Mouse (Mus musculus) lung, adult 18-20 months (tissue): ENCODE data around the gene D330020A13Rik.
"Not testable (repeated sequence)": the region's sequence is repeated elsewhere in the genome, so short reads cannot be mapped to it uniquely, and the experiment has no call there.

Source experiments
- DNase-seq, 2 experiments: peaks; one replicate each; pipeline ENCODE4 v3.0.0; 2022; ENCODE audit warnings: mixed read lengths in 2 of 2

D330020A13Rik gene

DNA sequence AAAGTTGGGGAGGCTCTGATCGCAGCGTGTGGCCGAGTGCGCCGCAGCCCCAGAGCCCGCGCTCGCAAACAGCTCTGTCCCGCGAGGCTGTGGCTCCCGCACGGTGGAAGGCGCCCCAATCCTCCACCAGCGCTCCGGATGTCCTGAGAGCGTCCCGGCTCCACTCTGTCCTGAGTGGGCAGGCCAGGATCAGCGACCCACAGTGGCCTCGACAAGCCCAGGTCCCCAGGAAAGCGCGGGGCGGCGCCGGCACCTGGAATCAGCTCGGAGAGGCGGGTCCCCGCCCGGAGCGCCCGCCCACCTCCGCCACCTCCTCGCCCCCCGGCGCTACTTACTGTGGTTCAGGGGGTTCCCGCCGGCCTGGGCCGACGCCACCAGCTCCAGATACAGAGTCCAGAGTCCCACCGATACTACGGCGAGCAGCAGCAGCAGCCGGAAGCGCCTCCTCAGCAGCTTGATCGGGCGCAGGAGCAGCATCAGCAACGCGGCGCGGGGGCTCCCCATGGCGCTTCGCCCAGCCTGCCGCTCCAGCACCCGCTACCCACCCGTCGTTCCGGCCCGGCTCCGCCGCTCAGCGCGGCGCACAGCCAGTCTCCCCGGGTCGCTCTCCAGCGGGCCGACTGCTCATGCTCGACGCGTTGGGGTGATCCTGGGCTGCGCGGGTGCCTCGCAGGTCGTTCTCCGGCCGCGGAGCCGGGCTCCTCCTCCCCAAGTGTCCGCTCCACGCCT lies at the start of gene D330020A13Rik, which contains the start of gene B4galnt3:
Gene D330020A13Rik (plus strand): TSS at position 309 of the 729 bp plus-strand sequence.
Gene B4galnt3 (minus strand): TSS at position 504 of the 729 bp plus-strand sequence.
- peak; percentile 6 to 13 for DNase-seq

DNA sequence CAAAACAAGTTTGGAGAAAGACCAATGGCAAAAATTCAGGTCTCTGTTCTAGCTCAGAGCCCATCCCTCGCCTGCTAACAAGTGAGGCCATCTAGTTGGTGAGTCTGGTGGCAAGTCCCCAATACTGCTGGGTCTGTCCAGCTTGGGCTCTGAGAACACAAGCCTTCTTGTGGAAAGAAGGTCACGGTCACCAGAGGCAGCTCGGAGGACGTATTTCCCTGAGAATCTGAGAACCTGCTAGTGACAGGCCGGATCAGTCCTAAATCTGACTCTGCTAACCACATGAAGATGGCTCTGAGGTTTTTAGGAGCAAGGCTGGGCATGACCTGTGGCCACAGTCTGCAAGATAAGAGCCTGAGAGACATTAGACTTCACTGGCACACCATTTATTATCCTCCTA lies 47.5 kb upstream of the D330020A13Rik start:
- no peak for DNase-seq

- no peak for DNase-seq
These were observed 44.3 kb upstream of the D330020A13Rik start for GRCm38 (mm10) chr6:120249831-120250230.

- no peak for DNase-seq
These were observed 43.2 kb upstream of the D330020A13Rik start for GRCm38 (mm10) chr6:120251010-120251409.

DNA sequence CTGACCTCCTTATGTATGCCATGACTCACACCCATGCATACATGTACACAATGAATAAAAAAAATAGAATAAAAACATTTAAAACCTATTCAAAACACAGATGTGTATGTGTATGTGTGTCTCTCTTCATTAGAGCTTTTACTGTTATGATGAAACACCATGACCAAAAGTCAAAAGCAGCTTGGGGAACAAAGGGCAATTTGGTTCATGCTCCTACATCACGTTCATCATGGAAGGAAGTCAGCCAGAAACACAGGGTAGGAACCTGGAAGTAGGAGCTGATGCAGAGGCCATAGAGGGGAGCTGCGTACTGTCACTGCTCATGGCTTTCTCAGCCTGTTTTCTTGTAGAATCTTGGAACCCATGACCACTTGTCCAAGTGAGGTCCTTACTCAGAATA lies 41.4 kb upstream of the D330020A13Rik start:
- no peak for DNase-seq

DNA sequence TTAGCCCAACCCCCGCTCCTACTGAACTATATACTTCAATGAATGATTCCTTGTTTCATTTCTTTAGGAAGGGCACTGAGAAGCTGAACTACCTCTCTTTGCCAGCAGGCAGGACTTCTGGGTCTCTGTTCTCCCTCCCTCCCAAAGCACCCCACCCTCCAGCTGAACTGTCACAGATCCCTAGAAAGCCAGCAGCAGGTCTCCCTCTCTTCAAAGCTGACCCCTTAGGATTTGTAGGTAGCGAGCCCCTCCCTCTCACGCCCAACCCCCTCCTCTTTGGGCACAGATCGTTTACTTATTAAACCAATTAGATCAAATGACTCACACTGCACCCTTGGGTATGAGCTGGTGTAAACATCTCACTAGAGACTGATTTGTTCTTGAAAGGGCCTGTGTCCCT lies 39.5 kb upstream of the D330020A13Rik start:
- DNase-seq = no peak

GRCm38 (mm10) chr6:120255144-120255543 lies 39.0 kb upstream of the D330020A13Rik start:
- DNase-seq = no peak

DNA sequence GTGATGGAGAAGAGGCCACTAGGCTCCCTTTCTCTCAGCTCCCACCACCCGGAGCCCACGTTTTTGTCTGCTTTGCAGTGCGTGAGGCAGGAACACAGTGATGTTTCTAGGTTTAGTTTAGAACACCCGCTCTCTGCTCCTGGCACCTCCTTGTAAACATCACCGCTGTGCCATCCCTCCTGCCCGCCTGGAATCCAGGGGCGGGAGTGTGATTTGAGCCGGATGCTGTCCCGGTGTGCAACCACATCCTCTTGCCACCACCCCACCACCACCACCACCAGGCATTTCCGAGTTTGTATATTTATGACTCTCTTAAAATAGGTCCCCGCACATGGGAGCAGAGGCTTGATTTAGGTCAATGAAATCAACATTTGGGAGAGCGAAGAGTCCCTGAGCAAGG lies 38.5 kb upstream of the D330020A13Rik start:
- DNase-seq = no peak

DNA sequence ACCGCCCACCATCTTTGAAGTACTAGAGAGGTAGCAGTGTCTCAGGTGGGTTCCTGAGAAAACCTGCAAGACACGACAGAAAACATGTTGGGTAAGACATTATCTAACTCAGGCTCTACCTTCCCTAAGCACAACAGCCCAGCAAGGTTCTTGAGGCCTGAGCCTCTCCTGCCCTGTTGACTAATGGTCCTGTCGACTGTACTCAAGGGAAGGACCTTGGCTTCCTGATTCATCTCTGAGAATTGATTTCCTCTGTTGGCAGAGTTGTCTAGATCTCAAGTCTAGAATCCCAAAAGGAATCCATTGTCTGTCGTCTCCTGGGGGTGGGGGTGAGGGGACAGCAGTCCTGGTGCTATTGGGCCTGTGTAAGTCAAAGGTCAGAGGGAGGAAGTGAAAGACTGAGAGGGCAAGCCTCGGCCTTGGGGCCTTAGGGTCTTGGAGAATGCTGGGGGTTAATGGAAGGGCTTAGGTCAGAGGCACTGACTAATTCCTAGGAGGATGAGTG lies 37.7 kb upstream of the D330020A13Rik start:
- no peak for DNase-seq

DNA sequence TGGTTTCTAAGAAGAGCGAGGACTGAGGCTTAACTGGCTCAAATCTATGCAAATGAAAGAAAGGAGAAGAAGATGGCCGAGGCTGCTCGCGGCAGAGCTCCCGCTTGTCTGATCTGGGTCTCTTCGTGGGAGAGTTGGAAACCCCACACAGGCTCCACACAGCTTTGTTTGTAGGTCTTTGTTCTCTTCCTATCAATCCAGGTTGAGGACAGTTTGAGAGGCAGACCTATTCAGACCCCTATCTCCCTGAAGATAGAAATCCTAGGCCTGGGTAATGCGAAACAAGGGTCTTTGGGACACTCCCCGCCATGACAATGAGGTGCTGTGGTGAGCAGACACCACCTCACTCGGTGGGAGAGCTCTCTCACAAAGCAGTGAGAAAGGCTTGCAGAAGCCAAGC lies 34.7 kb upstream of the D330020A13Rik start:
- DNase-seq = no peak

- no peak for DNase-seq
These were observed 31.2 kb upstream of the D330020A13Rik start for GRCm38 (mm10) chr6:120262886-120263531.

GRCm38 (mm10) chr6:120263608-120264007 lies 30.6 kb upstream of the D330020A13Rik start:
- DNase-seq = no peak

- DNase-seq = no peak
These were observed 30.0 kb upstream of the D330020A13Rik start for GRCm38 (mm10) chr6:120264151-120264550.

- DNase-seq = no peak
These were observed 20.0 kb upstream of the D330020A13Rik start for GRCm38 (mm10) chr6:120274181-120274580.

GRCm38 (mm10) chr6:120274887-120275286 lies 19.3 kb upstream of the D330020A13Rik start:
- no peak for DNase-seq

GRCm38 (mm10) chr6:120275301-120275700 lies 18.9 kb upstream of the D330020A13Rik start:
- DNase-seq = no peak

DNA sequence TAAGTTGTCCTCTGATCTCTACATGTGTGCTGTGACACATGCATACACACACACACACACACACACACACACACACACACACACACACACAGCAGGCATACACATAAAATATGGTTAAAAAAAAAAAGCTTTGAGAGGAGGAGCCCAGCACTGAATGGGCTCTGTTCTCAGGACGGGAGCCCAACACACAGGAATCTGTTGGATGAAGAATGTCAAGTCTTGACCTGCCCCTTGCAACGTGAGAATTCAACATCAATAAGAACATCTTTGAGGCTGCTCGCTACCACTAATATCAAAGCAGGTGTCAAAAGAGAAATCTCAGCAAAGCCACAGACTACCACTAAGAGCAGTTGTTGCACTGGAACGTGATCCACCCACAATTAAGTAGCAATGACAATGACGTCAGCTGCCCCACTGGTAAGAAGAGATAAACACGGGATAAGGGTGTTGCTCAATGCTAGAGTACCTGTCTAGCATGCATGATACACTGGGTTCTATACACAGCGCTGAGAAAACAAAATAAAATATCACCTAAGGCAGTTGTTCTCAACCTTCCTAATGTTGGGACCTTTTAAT lies 17.2 kb upstream of the D330020A13Rik start:
- DNase-seq = no peak

GRCm38 (mm10) chr6:120287279-120287678 lies 6.9 kb upstream of the D330020A13Rik start:
- no peak for DNase-seq

- no peak for DNase-seq
These were observed 5.6 kb upstream of the D330020A13Rik start for GRCm38 (mm10) chr6:120288541-120288940.

DNA sequence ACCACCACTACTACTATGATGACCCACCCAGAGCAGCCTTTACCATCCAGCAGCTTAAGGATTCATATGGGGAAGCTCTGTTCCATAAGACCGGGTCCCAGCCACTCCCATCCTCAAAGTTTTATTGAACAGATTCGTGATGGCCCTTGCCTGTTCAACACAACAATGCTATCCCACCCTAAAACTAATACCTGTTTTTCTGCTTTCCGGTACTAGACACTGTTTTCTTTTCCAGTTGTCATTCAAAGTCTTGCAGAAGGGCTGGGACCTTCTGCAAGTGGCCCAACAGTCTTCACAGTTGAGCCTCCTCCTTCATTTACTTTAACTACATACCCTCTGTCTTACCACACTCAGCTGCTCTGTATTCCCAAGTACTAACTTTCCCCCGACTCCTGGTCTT lies 4.7 kb upstream of the D330020A13Rik start:
- no peak for DNase-seq

- no peak for DNase-seq
These were observed 2.7 kb upstream of the D330020A13Rik start for GRCm38 (mm10) chr6:120291396-120292009.

DNA sequence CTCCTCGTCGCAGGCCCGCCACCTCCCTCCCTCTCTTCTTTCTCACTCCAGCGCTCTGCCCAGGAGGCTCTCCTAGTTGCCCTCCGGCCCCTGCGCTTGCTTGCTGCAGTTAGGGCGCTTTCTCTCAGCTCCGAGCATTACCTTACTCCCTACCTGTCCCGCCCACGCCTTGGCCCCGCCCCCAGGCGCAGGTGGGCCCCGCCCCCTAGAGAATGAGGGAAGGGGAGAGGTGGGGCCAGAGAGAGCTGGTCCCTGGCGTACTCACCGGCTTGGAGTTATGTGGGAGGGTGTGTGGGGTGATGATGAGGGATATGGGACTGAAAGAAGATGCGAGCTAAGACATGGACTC lies 595 bp downstream of the D330020A13Rik start:
- DNase-seq = peak; percentile 76 to 77

DNA sequence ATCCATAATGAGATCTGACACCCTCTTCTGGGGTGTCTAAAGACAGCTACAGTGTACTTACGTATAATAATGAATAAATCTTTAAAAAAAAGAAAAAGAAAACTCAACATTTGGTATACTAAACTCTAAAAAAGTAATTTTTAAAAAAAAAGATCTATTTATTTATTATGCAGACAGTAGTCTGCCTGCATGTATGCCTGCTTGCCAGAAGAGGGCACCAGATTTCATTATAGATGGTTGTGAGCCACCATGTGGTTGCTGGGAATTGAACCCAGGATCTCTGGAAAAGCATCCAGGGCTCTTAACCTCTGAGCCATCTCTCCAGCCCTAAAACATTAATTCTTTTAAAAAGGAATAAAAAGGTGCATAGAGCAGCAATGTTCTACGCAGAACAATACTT lies 2.4 kb downstream of the D330020A13Rik start:
- not testable (repeated sequence) for DNase-seq
